Mouse (Mus musculus) spleen, embryonic (tissue): ENCODE measurements around the gene Kif13a.

Experiments used
- CTCF ChIA-PET: fragments of 350-600 bp; sonication (Branson Sonifier 250); formaldehyde crosslinking; loops from one replicate; lab custom pipeline; 2022; lab: Charles Lee

Gene Kif13a

DNA sequence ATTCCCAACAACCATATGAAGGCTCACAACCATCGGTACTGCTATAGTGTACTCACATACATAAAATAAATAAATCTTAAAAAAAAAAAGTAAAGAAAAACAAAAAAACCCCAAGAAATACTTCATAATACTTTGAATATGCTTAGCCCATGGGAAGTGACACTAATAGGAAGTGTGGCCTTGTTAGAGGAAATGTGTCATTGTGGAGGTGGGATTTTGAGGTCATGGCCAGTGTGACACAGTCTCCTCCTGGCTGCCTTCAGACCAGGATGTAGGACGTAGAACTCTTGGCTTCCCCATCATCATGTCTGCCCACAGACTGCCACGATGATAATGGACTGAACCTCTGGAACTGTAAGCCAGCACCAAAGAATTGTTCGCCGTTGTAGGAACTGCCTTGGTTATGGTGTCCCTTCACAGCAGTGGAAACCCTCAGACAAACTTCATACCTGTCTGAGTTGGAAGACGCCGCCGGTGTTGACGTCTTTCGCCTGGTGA, 143.6 kb downstream of the Kif13a start:
- CTCF ChIA-PET = no interaction called here

- CTCF ChIA-PET = no interaction called here
Measured at GRCm38 (mm10) chr13:46780379-46780778, 149.3 kb downstream of the Kif13a start.

GRCm38 (mm10) chr13:46779831-46780230, 149.8 kb downstream of the Kif13a start:
- CTCF ChIA-PET = no interaction called here

DNA sequence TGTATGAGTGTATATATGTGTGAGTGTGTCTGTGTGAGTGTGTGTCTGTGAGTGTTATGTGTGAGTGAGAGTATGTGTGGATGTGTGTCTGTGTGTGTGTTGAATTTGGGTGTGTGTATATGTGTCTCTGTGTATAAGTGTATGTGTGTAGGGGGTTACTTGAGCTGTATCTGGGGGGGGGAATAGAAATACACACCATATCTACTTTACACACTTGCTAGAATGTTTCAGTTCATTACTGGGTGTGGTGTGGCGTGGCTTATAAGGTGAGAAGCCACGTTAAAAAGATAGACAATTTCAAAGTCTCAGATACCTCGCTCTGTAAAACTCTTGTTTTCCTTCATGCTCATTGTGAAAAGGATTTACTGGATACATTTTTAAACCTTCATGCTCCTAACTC, 152.2 kb downstream of the Kif13a start:
- CTCF ChIA-PET = interaction anchor here (0.7 kb wide), 1 partner anchor 52 kb away, joined by 3 read pairs; no protein-coding TSS in a partner anchor

DNA sequence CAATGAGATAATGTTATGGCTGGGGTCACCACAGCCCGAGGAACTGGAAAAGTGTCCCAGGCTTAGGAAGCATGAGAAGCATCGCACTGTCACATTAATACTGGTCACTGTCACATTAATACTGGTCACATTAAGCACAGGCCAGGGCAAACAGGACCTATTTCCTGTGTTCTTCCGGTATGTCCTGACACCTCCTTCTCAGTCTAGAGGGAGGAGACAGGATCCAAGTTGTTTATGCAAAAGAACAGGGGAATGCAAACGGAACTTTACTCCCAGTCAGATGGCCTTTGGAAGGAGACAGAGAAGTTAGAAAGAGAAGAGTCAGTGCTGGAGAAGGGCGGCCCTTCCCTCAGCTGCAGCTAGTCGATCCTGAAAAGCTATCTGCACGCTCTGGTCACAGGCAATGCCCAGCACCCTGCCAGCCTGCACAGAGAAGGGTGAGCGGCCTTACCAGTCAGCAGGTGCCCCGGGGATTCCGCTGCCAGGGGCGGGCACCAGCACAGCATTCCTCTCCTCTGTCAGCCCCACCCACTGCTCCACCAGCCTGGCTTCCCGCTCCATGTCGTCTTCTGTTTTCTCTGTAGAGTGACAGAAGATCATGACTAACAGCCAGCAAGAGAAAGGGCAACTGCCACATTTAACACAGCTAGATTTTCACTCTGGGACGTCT, 152.9 kb downstream of the Kif13a start:
- CTCF ChIA-PET = no interaction called here

DNA sequence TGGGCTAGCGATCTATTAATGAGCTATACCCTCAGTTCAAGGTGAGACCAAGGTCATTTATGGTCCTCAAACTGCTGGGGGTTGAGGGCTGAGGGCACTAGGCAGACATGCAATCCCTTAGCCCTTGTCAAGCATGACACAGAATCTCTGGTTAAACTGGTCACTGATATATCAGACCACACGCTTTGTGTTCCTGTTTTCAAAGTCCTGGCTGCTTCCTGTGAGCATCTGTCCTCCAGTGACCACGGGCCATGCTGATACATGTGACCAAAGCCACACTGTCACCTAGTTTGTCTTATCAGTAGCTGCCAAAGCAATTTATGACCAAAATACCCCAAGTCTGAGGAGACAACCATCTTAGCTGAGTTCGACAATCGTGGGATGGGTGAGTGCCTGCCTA, 154.7 kb downstream of the Kif13a start:
- CTCF ChIA-PET = no interaction called here

GRCm38 (mm10) chr13:46772581-46772980, 157.1 kb downstream of the Kif13a start:
- CTCF ChIA-PET = no interaction called here

GRCm38 (mm10) chr13:46765361-46765760, 164.3 kb downstream of the Kif13a start:
- CTCF ChIA-PET = no interaction called here

DNA sequence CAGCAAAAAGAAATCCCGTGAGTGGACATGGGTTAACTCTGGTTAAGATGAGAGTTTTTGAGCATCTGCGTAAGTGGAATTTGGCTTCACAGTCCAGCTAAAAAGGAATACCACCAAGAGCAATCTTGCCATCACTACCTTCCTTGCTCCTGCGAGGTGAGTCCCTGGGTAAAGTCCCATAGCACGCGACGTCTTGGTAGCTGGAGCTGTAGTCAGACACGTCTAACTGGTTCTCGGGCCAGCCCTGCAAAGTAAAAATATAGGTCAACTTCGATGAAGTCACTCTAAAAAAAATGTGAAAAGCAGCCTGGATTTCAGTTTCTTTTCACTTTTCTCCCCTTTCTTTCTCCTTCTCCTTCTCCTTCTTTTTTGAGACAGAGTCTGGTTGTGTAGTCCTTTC, 166.5 kb downstream of the Kif13a start:
- CTCF ChIA-PET = no interaction called here

- CTCF ChIA-PET = no interaction called here
Measured at GRCm38 (mm10) chr13:46760921-46761320, 168.7 kb downstream of the Kif13a start.

GRCm38 (mm10) chr13:46759281-46759809, 170.3 kb downstream of the Kif13a start:
- CTCF ChIA-PET = interaction anchor here (0.5 kb wide), 1 partner anchor 912 kb away, joined by 5 read pairs; no protein-coding TSS in a partner anchor

GRCm38 (mm10) chr13:46758627-46759026, 171.0 kb downstream of the Kif13a start:
- CTCF ChIA-PET = interaction anchor here (0.7 kb wide), 1 partner anchor 9 kb away, joined by 3 read pairs; no protein-coding TSS in a partner anchor

DNA sequence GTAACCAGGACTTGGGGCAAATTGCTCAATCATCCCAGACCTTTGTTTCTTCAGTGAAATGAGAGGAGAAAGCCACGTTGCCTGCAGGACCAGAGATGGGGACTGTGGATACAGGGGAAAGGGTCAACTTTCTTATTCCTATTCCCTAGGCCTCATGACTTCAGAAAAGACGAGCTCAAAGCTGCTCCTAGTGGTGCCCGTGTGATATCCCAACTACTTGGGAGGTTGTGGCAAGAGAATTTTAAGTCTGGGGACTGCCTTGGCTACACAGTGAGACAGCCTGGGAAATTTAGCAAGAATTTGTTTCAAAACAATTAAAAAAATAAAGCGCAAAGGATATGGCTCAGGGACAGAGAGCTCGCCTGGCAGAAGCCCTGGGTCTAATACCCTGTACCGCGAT, 171.7 kb downstream of the Kif13a start:
- CTCF ChIA-PET = no interaction called here

GRCm38 (mm10) chr13:46753294-46753693, 176.4 kb downstream of the Kif13a start:
- CTCF ChIA-PET = no interaction called here

DNA sequence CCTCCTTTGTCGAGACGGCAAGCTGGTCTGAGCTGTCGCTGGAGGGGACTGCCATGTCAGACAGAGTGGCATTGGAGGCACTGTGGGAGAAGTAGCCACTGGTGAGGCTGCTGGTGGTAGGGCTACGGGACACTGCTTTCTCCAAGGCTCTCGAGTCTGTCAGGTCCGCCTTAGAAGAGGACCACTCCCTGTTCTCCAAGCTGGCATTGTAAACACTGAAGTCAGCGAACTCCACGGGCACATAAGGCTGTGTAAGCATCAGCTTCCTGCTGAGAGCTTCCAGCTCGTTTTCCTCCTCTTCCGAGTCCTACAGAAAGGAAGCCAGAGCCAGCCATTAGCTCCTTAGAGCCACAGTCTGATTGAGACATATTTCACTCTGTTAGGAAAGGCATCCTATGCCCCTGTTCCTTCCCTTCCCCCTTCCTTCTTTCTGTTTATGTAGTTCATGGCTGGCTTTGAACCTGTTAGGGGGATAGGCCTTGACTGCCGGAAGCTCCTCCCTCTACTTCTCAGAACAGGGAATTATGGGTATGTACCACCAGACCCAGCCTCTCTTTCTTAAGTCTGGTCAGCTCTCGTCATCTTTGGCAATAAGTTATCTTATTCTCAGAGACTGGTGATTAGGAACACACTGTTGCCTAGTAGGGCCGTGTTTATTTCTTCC, 177.0 kb downstream of the Kif13a start:
- CTCF ChIA-PET = interaction anchor here (0.6 kb wide), 1 partner anchor 111 kb away, joined by 3 read pairs; no protein-coding TSS in a partner anchor

GRCm38 (mm10) chr13:46748138-46748873, 181.4 kb downstream of the Kif13a start:
- CTCF ChIA-PET = no interaction called here

DNA sequence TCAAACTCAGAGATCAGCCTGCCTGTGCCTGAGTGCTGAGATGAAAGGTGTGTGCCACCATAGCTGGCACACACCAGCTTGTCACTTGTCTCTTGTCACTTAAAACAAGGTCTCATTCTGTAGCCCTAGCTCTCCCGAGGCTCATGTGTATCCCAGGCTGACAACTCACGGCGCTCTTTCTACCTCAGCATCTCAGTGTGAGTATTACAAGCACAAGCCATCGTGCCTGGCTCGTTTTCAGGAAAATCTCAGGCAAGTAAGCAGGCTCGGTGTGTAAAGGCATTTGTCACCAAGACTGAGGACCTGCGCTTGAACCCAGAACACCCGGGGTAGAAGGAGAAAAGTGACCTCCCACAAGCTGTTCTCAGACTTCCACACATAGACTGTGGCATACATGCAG, 185.8 kb downstream of the Kif13a start:
- CTCF ChIA-PET = no interaction called here

DNA sequence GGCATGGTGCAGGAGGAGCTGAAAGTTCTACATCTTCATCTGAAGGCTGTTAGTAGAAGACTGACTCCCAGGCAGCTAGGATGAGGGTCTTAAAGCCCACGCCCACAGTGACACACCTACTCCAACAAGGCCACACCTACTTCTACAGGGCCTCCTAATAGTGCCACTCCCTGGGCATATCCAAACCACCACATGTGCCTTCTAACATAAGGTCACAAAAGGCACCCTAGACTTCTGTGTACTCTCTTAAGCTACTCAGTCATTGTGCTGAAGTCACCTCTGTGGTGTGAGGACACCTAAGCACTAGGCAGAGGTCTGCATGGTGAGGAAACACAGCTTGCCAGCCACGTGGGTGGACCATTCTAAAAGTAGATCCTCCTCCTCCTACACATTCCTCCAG, 187.3 kb downstream of the Kif13a start:
- CTCF ChIA-PET = no interaction called here

DNA sequence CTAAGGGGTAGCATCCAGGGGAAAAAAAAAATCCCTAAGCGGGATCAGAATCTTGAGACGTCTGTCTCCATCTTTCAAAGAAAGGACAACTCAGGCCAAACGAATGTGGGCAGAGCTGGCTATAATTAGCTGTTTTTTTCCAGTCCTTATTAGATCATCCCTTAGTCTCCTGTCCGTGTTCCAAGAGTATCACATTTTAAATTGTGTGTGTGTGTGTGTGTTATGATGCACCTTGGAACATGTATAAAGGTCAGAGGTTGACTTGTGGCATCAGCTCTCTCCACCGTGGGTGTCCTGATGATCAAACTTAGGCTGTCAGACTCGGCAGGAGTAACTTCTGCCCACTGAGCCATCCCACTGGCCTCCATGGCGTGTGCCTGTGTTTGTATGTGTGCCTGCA, 190.2 kb downstream of the Kif13a start:
- CTCF ChIA-PET = no interaction called here

GRCm38 (mm10) chr13:46737482-46737881, 192.2 kb downstream of the Kif13a start:
- CTCF ChIA-PET = no interaction called here

GRCm38 (mm10) chr13:46736479-46736865, 193.2 kb downstream of the Kif13a start:
- CTCF ChIA-PET = no interaction called here
